Mouse (Mus musculus) erythroblast, embryonic 14.5 days (primary cell): Measurements from ENCODE around the gene 1190005I06Rik. TPM values are rescaled to one million over a fixed set of nuclear protein-coding genes. Genes with fewer than 3 reads are reported as not detected.

ENCODE experiments used
- H3K27me3 ChIP-seq: 2 replicates; pipeline ENCODE4 v1.6.1; 2012; ENCODE audit warnings: inconsistent platforms; ENCODE audit not compliant: control insufficient read depth
- H3K36me3 ChIP-seq: 2 replicates; pipeline ENCODE4 v1.6.1; 2012; ENCODE audit warnings: mild to moderate bottlenecking, inconsistent platforms; ENCODE audit not compliant: control insufficient read depth
- H3K4me1 ChIP-seq: 2 replicates; pipeline ENCODE4 v1.6.1; 2012; ENCODE audit warnings: inconsistent platforms; ENCODE audit not compliant: control insufficient read depth
- H3K4me3 ChIP-seq: replicated peaks from 2 replicates; pipeline ENCODE3; 2012; ENCODE audit warnings: moderate library complexity, mild to moderate bottlenecking, inconsistent platforms
- H3K9me3 ChIP-seq: 2 replicates; pipeline ENCODE4 v1.6.1; 2012; ENCODE audit warnings: low read length, inconsistent platforms, mixed read lengths; ENCODE audit not compliant: control insufficient read depth
- GATA1 ChIP-seq: IDR thresholded peaks from 2 replicates; pipeline ENCODE4 v1.6.1; 2012; ENCODE audit warnings: low read length, inconsistent platforms, mixed read lengths
- TAL1 ChIP-seq: IDR thresholded peaks from 3 replicates; pipeline ENCODE4 v1.6.1; 2012; ENCODE audit warnings: low read length, inconsistent platforms, mixed read lengths
- polyA plus RNA-seq: library from polyadenylated mRNA; stranded (reverse); fragments of >175 nt; gene quantifications from 2 replicates; pipeline ENCODE4 v1.2.3, GENCODE M21; 2012

Gene 1190005I06Rik
- polyA plus RNA-seq, 1 experiment: 0.20 TPM

- H3K27me3 ChIP-seq: no peaks in the 10 kb centered on the region
- H3K36me3 ChIP-seq: peaks cover 100% of the 10 kb centered on the region
- H3K4me3 ChIP-seq: no peak overlapping the region
- TF ChIP-seq GATA1 (no peak), TAL1 (no peak)
- peaks cover 10% of the 10 kb centered on the region; the same call in 1 of the 2 replicates for H3K9me3 ChIP-seq
- H3K4me1 ChIP-seq: peaks cover 30% of the 10 kb centered on the region
Observed at GRCm38 (mm10) chr8:120566681-120567080, 80.8 kb downstream of the 1190005I06Rik start.

- peaks cover 45% of the 10 kb centered on the region for H3K4me1 ChIP-seq
- no peak overlapping the region for H3K4me3 ChIP-seq
- peaks cover 10% of the 10 kb centered on the region; the same call in 1 of the 2 replicates for H3K9me3 ChIP-seq
- peaks cover 100% of the 10 kb centered on the region for H3K36me3 ChIP-seq
- no peaks in the 10 kb centered on the region for H3K27me3 ChIP-seq
- no peak for TF ChIP-seq TAL1
- TF ChIP-seq GATA1: no peak
Observed at GRCm38 (mm10) chr8:120565151-120565711, 82.2 kb downstream of the 1190005I06Rik start.

- TF ChIP-seq TAL1 (no peak), GATA1 (no peak)
- peaks cover 100% of the 10 kb centered on the region for H3K36me3 ChIP-seq
- peaks cover 10% of the 10 kb centered on the region; the same call in 1 of the 2 replicates for H3K9me3 ChIP-seq
- no peaks in the 10 kb centered on the region for H3K27me3 ChIP-seq
- H3K4me1 ChIP-seq: peaks cover 46% of the 10 kb centered on the region
- no peak overlapping the region for H3K4me3 ChIP-seq
Observed at GRCm38 (mm10) chr8:120563851-120564837, 83.3 kb downstream of the 1190005I06Rik start.

GRCm38 (mm10) chr8:120563348-120563724 is 84.1 kb downstream of the 1190005I06Rik start:
- Histone ChIP-seq H3K36me3 (peaks cover 100% of the 10 kb centered on the region), H3K27me3 (no peaks in the 10 kb centered on the region), H3K4me3 (no peak overlapping the region), H3K4me1 (peaks cover 49% of the 10 kb centered on the region), H3K9me3 (peaks cover 9% of the 10 kb centered on the region; the same call in 1 of the 2 replicates)
- TF ChIP-seq TAL1 (no peak), GATA1 (no peak)

GRCm38 (mm10) chr8:120562680-120563347 is 84.6 kb downstream of the 1190005I06Rik start:
- no peak for TF ChIP-seq TAL1
- no peak for TF ChIP-seq GATA1
- peaks cover 5% of the 10 kb centered on the region; the same call in 1 of the 2 replicates for H3K9me3 ChIP-seq
- H3K36me3 ChIP-seq: peaks cover 100% of the 10 kb centered on the region
- no peak overlapping the region for H3K4me3 ChIP-seq
- H3K4me1 ChIP-seq: peaks cover 50% of the 10 kb centered on the region
- no peaks in the 10 kb centered on the region for H3K27me3 ChIP-seq

- Histone ChIP-seq H3K27me3 (no peaks in the 10 kb centered on the region), H3K36me3 (peaks cover 100% of the 10 kb centered on the region), H3K4me1 (peaks cover 60% of the 10 kb centered on the region), H3K9me3 (no peaks in the 10 kb centered on the region), H3K4me3 (no peak overlapping the region)
- TF ChIP-seq TAL1 (no peak), GATA1 (no peak)
Observed at GRCm38 (mm10) chr8:120561539-120562435, 85.6 kb downstream of the 1190005I06Rik start.

- no peaks in the 10 kb centered on the region for H3K27me3 ChIP-seq
- H3K4me1 ChIP-seq: peaks cover 73% of the 10 kb centered on the region
- no peaks in the 10 kb centered on the region for H3K9me3 ChIP-seq
- no peak overlapping the region for H3K4me3 ChIP-seq
- TF ChIP-seq GATA1: no peak
- no peak for TF ChIP-seq TAL1
- peaks cover 100% of the 10 kb centered on the region for H3K36me3 ChIP-seq
Observed at GRCm38 (mm10) chr8:120560535-120560934, 86.9 kb downstream of the 1190005I06Rik start.

- Histone ChIP-seq H3K4me3 (no peak overlapping the region), H3K9me3 (no peaks in the 10 kb centered on the region), H3K27me3 (no peaks in the 10 kb centered on the region), H3K36me3 (peaks cover 100% of the 10 kb centered on the region), H3K4me1 (peaks cover 82% of the 10 kb centered on the region)
- TF ChIP-seq GATA1: no peak
- TF ChIP-seq TAL1: no peak
Observed at GRCm38 (mm10) chr8:120559654-120560053, 87.8 kb downstream of the 1190005I06Rik start.

Other genes with a start within 250 kb of the 1190005I06Rik start
- gene Gins2, start 58.3 kb downstream of the 1190005I06Rik start, polyA plus RNA-seq: 8.6 and 17.1 TPM in 2 replicates
- 0.17 and 0.74 TPM in 2 replicates for gene Gm27021, start 20.4 kb upstream of the 1190005I06Rik start, polyA plus RNA-seq
- gene Cox4i1, start 20.6 kb upstream of the 1190005I06Rik start, polyA plus RNA-seq: 36.9 and 50.3 TPM in 2 replicates
- 10.8 and 13.1 TPM in 2 replicates for gene Emc8, start 20.9 kb upstream of the 1190005I06Rik start, polyA plus RNA-seq
- gene Irf8, start 88.7 kb upstream of the 1190005I06Rik start, polyA plus RNA-seq: 0.12 and 0.44 TPM in 2 replicates